Mouse (Mus musculus): ENCODE data around the gene Btrc. TPM values are rescaled to one million over a fixed set of nuclear protein-coding genes. Genes with fewer than 3 reads are reported as not detected.

Btrc gene
- polyA plus RNA-seq, 1 experiment from 2014 or later, result 43.5 TPM

DNA sequence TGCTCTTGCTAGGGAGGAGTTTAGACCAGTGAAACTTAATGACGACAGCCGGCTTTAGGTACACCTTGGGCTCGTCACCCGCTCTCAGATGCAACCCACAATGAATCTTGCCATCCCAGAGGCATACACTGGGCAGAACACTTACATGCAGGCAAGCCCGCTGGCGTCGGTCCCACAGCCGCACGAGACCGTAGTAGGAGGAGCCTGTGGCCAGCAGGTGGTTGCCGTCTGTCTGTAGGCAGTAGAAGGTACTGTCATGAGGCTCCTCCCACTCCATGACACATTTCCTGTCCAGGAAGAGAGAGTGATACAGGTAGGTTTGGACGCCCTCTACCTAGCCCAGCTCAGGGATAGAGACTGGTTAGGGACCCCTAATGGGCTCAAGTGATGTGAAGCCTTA is 215.4 kb downstream of the Btrc start:
- WGBS, result 82% methylated on average over 12 of the region's 12 CpGs
- Histone ChIP-seq H3K4me2 (no peak overlapping the region), H3K36me3 (ENCODE audit: insufficient read depth) (peaks cover 33% of the 10 kb centered on the region; the same call in 1 of the 2 replicates), H3K9ac (no peak overlapping the region), H3K4me1 (ENCODE audit: insufficient read depth) (peaks cover 26% of the 10 kb centered on the region), H3K9me3 (ENCODE audit: low read depth, low read length) (no peaks in the 10 kb centered on the region), H3K27ac (ENCODE audit: low read depth) (no peak overlapping the region), H3K4me3 (ENCODE audit: low read depth, low read length) (no peak overlapping the region), H3K27me3 (ENCODE audit: insufficient read depth, low read length) (no peaks in the 10 kb centered on the region)
- no peak for ATAC-seq (ENCODE audit: insufficient read depth)
- DNase-seq, result no peak
- TF ChIP-seq CTCF (IDR thresholded peaks at IDR 0.05; ENCODE audit: low read depth), result no peak

DNA sequence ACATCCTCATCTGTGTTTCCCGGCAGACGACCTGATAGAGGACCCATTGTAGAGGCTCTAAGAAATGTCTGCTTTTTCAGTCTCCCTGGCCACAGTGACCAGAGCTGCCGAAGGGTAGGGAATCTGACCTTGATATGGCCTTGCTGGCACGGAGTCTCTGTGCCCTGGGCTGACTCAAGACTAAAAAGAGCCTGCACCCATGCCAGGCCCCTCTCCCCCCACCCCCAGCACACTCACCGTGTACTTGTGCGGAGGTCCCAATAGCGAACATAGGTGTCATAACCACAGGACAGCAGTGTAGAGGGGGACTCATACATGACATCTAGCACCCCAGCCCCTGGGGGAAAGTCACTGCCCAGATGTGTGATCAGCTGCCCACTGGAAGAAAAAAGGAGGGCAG is 215.9 kb downstream of the Btrc start:
- Histone ChIP-seq H3K27ac (ENCODE audit: low read depth) (no peak overlapping the region), H3K27me3 (ENCODE audit: insufficient read depth, low read length) (no peaks in the 10 kb centered on the region), H3K9me3 (ENCODE audit: low read depth, low read length) (no peaks in the 10 kb centered on the region), H3K36me3 (ENCODE audit: insufficient read depth) (peaks cover 34% of the 10 kb centered on the region; the same call in 1 of the 2 replicates), H3K4me2 (no peak overlapping the region), H3K9ac (no peak overlapping the region), H3K4me3 (ENCODE audit: low read depth, low read length) (no peak overlapping the region), H3K4me1 (ENCODE audit: insufficient read depth) (peaks cover 23% of the 10 kb centered on the region)
- TF ChIP-seq CTCF (IDR thresholded peaks at IDR 0.05; ENCODE audit: low read depth), result no peak
- ATAC-seq (ENCODE audit: insufficient read depth), result no peak
- 90% methylated on average over 7 of the region's 7 CpGs for WGBS
- no peak for DNase-seq

Other genes starting within 250 kb of the Btrc start
- not detected in 2 replicates for gene Tlx1, start 213.1 kb upstream of the Btrc start, polyA plus RNA-seq (2014; fragmentation: Nextera tagmentation; extraction: Ambion mirVana)
- gene Lbx1, start 127.9 kb upstream of the Btrc start, polyA plus RNA-seq (2014; fragmentation: Nextera tagmentation; extraction: Ambion mirVana), result not detected in 2 replicates
- 15.9 and 18.3 TPM in 2 replicates for gene Poll, start 196.8 kb downstream of the Btrc start, polyA plus RNA-seq (2014; fragmentation: Nextera tagmentation; extraction: Ambion mirVana)
- 48.0 and 56.7 TPM in 2 replicates for gene Gm17018, start 196.9 kb downstream of the Btrc start, polyA plus RNA-seq (2014; fragmentation: Nextera tagmentation; extraction: Ambion mirVana)

Measured in lung, embryonic 14.5 days (tissue).